Mouse (Mus musculus) hindbrain, embryonic 16.5 days (tissue): ENCODE results near the gene Eng. TPM values are rescaled to one million over a fixed set of nuclear protein-coding genes. Genes with fewer than 3 reads are reported as not detected.

Experiments
- ATAC-seq: fragments of 200-750 bp; cut with Nextera tagmentation; 2 replicates; pipeline ENCODE4 v1.8.0; 2017; ENCODE audit warnings: moderate TSS enrichment, moderate library complexity
- H3K27ac ChIP-seq: fragments of 300-500 bp; sonication (generic); 2 replicates; pipeline ENCODE4 v1.5.1; 2014; ENCODE audit warnings: low read depth, mild to moderate bottlenecking, control low read depth, low read length, moderate library complexity
- H3K27me3 ChIP-seq: fragments of 300-500 bp; sonication (generic); replicated peaks from 2 replicates; pipeline ENCODE4 v1.6.1; 2014; ENCODE audit warnings: low read length; ENCODE audit not compliant: control insufficient read depth, insufficient read depth
- H3K36me3 ChIP-seq: fragments of 300-500 bp; sonication (generic); 2 replicates; pipeline ENCODE4 v1.6.1; 2014; ENCODE audit warnings: mild to moderate bottlenecking, low read length, moderate library complexity, mixed read lengths; ENCODE audit not compliant: control insufficient read depth, insufficient read depth
- H3K4me1 ChIP-seq: fragments of 300-500 bp; sonication (generic); 2 replicates; pipeline ENCODE4 v1.6.1; 2014; ENCODE audit warnings: low read depth, low read length; ENCODE audit not compliant: control insufficient read depth, insufficient read depth
- H3K4me2 ChIP-seq: fragments of 300-500 bp; sonication (generic); 2 replicates; pipeline ENCODE4 v1.6.1; 2014; ENCODE audit warnings: mild to moderate bottlenecking, low read length, control low read depth, moderate library complexity
- H3K4me3 ChIP-seq: fragments of 300-500 bp; sonication (generic); 2 replicates; pipeline ENCODE4 v1.5.1; 2014; ENCODE audit warnings: mild to moderate bottlenecking, low read length, control low read depth, moderate library complexity
- H3K9ac ChIP-seq: fragments of 300-500 bp; sonication (generic); 2 replicates; pipeline ENCODE4 v1.6.1; 2014; ENCODE audit warnings: low read depth, mild to moderate bottlenecking, control low read depth, low read length, moderate library complexity
- H3K9me3 ChIP-seq: fragments of 300-500 bp; sonication (generic); 2 replicates; pipeline ENCODE4 v1.6.1; 2014; ENCODE audit warnings: mild to moderate bottlenecking, low read length, moderate library complexity; ENCODE audit not compliant: control insufficient read depth
- WGBS: fragments of 180-500 bp; shearing (Covaris S2); extraction: QIAGEN DNeasy Blood & Tissue Kit; methylation state at CpG from one replicate; pipeline ENCODE4 v1.1.7; 2014; 5-methylcytosine and 5-hydroxymethylcytosine counted together
- polyA plus RNA-seq: library from polyadenylated mRNA; unstranded; fragments of >200 nt; fragmentation: Nextera tagmentation; extraction: Ambion mirVana; gene quantifications from 2 replicates; pipeline ENCODE4 v1.2.1, GENCODE M21; 2015

Gene Eng
- polyA plus RNA-seq, 1 experiment from 2014 or later = 34.2 TPM

DNA sequence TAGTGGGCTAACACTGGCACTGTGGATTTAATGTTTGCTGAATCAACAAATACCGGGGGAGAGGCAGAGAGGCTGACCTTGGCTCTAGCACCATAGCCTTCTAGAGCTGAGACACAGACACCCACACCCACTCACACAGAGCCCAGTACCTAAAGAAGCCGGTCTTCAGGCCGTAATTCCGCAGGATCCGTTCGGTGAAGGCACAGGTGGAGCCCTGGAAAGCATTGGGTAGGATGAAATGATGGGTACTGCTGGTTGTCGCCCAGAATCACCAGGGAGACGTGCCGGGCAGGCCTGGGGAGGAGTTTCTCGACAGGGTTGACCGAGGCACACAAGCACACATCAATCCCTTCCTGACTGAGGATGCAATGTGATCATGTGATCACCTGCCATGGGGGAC, 44.6 kb downstream of the Eng start:
- peaks cover 10% of the 10 kb centered on the region for H3K4me1 ChIP-seq
- H3K4me3 ChIP-seq = no peak overlapping the region
- 80% methylated on average over 11 of the region's 11 CpGs for WGBS
- no peaks in the 10 kb centered on the region for H3K27me3 ChIP-seq
- ATAC-seq = no peak
- no peak overlapping the region for H3K4me2 ChIP-seq
- H3K9ac ChIP-seq = no peak overlapping the region
- no peak overlapping the region for H3K27ac ChIP-seq
- no peaks in the 10 kb centered on the region for H3K9me3 ChIP-seq
- H3K36me3 ChIP-seq = peaks cover 14% of the 10 kb centered on the region

DNA sequence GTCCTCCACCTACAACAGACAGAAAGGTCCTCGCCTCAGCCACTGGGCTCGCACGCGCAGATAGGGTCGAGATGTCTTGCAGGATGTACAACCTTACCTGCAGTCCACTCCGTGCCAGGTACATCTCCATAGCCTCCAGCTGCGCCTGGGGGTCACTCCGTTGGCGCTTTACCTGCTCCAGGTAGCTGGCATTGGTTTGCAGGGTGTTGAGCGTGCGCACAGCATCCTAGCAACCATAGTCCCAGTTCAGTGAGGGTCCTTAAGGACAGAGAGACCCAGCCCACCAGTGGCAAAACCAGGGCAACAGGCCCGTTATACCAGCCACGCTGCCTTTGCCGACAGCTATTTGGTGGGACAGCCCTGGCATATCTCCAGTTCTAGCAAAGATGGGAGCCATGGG, 46.1 kb downstream of the Eng start:
- H3K4me2 ChIP-seq = peak overlapping the region; percentile 80
- H3K4me3 ChIP-seq = no peak overlapping the region
- no peaks in the 10 kb centered on the region for H3K27me3 ChIP-seq
- 95% methylated on average over 14 of the region's 14 CpGs for WGBS
- no peak for ATAC-seq
- H3K9ac ChIP-seq = peak overlapping the region; percentile 14; the same call in 1 of the 2 replicates
- H3K4me1 ChIP-seq = peaks cover 10% of the 10 kb centered on the region
- no peak overlapping the region for H3K27ac ChIP-seq
- no peaks in the 10 kb centered on the region for H3K9me3 ChIP-seq
- peaks cover 4% of the 10 kb centered on the region; the same call in 1 of the 2 replicates for H3K36me3 ChIP-seq

DNA sequence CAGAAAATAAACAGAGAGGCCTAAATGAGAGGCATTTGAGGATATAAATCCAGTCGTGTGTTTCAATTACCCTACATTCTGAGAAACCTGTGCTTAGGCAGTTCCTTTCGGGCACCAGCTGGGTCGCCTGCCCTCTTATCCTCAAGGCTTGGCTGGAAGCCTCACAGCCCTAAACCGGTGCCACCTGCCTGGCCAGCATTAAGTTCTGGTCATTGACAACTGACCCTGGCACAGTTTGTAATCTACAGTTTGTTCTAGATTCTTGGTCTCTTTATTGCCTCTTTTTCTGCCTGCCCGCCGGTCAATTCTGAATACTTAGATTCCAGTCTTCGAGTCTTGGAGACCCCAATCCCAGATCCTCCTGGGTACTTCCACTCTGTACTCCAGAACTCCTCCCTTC, 46.9 kb downstream of the Eng start:
- no peak for ATAC-seq
- Histone ChIP-seq H3K4me2 (peak overlapping the region; percentile 80), H3K9me3 (no peaks in the 10 kb centered on the region), H3K36me3 (no peaks in the 10 kb centered on the region), H3K9ac (peak overlapping the region; percentile 90), H3K27me3 (no peaks in the 10 kb centered on the region), H3K27ac (peak overlapping the region; percentile 81), H3K4me1 (peaks cover 10% of the 10 kb centered on the region), H3K4me3 (peak overlapping the region; percentile 86)
- WGBS = 17% methylated on average over 7 of the region's 7 CpGs

DNA sequence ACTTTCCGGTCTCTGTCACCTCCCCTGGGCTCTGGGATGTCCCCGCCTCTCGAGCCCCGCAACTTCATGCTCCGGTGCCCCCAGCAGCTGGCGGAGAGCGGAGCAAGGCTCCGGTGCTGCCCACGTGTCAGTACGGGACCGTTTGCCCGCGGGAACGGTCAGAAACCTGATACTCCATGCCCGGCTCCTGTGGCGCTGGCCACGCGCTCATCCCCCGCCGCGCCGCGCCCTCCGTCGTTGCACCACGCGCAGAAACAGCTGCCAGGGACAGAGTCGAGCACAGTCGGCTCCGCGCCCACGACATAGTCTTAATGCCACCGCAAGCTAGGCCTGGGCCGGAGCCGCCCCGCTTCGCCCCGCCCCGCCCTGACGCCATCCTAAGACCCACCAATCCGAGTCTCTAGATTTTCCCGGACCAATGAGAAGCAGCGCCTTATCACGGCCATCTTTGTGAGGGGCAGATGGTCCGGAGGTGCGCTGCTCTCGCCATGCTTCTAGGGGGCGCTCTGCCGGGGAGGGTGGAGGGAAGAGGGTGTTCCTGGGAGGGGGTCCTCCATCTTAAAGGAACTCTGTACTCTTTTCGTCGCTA, 47.5 kb downstream of the Eng start:
- WGBS = under 1% methylated on average over 51 of the region's 51 CpGs
- no peaks in the 10 kb centered on the region for H3K27me3 ChIP-seq

DNA sequence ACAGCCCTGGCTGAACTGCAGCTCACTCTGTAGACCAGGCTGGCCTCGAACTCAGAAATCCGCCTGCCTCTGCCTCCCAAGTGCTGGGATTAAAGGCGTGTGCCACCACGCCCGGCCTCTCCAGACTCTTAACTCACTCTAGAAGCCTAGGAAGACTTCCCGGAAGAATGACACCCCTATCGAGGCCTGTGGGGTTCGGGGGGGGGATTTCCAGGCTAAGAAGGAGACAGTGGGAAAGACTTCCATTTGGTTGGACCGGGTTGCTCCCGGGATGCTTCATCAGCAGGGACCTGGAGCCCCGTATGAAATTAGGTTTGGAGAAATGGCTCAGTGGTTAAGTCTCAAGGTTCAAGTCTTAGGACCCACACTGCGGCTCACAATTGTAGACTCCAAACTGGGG, 48.3 kb downstream of the Eng start:
- Histone ChIP-seq H3K4me1 (peaks cover 10% of the 10 kb centered on the region), H3K9me3 (no peaks in the 10 kb centered on the region), H3K36me3 (no peaks in the 10 kb centered on the region), H3K9ac (peak overlapping the region; percentile 60; the same call in 1 of the 2 replicates), H3K27ac (peak overlapping the region; percentile 62), H3K27me3 (no peaks in the 10 kb centered on the region), H3K4me2 (peak overlapping the region; percentile 80), H3K4me3 (peak overlapping the region; percentile 86)
- no peak for ATAC-seq
- 88% methylated on average over 12 of the region's 12 CpGs for WGBS

More for the DNA sequence above, 47.5 kb downstream of the Eng start:
- peak overlapping the region; percentile 90 for H3K9ac ChIP-seq
- H3K27ac ChIP-seq = peak overlapping the region; percentile 81
- H3K4me3 ChIP-seq = peak overlapping the region; percentile 86
- H3K36me3 ChIP-seq = no peaks in the 10 kb centered on the region
- peak; percentile 99 for ATAC-seq
- peak overlapping the region; percentile 80 for H3K4me2 ChIP-seq
- H3K9me3 ChIP-seq = no peaks in the 10 kb centered on the region
- peaks cover 10% of the 10 kb centered on the region for H3K4me1 ChIP-seq

DNA sequence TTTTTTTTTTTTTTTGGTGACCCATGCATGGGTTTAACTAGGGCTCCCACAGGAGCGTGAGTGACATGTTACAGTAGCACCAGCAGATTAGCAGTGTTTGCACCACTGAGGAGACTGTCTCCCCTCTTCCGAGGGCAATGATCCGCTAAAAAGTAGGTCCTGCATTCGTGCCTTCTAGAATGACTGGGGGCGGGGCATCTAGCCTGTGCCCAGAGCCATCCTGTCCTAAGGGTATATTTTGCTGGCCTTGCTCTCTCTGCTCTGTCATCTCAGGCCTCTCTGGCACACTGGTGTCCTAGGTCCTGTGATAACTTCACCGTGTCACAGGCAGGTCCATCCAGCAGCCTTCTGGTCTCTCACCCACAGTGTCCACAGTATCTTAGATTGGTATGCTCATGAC, 53.3 kb downstream of the Eng start:
- ATAC-seq = no peak
- WGBS = 80% methylated on average over 6 of the region's 6 CpGs
- H3K4me1 ChIP-seq = no peaks in the 10 kb centered on the region
- H3K9ac ChIP-seq = no peak overlapping the region
- H3K4me2 ChIP-seq = no peak overlapping the region
- H3K27me3 ChIP-seq = no peaks in the 10 kb centered on the region
- H3K27ac ChIP-seq = no peak overlapping the region
- H3K9me3 ChIP-seq = no peaks in the 10 kb centered on the region
- H3K36me3 ChIP-seq = peaks cover 3% of the 10 kb centered on the region; the same call in 1 of the 2 replicates
- no peak overlapping the region for H3K4me3 ChIP-seq

DNA sequence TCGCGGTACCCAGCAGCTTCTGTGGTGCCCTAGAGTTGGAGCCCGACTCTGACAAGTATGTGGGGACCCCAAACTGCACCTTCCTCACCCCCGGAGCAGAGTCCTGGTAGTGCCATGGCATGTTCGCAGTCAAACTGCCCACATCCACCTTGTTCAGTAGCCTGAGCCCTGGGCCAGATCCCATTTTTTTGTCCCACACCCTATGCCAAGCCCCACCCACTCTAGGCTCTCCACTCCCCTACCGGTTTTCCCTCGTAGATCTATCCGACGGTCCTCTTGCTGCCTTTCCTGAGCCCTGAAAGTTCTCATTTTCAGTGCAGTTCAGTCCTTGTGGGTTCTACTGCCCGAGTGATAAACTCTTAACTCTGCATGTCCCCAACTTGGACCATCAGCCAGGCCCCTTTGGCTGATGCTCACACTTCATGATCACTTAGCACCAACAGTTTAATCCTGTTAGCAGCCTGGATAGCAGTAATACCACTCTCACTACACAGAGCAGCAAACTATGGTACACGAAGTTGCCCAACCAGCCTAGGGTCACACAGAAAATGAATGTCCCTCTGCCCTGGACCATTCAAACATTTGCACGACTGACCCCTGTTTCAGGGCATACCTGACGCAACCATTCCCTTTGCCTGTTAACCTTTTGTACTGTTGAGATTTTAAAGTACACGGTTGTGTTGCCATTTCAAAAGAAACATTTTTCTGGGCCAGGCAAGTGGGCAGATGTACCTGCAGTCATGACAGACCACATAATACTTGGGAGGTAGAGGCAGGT, 54.8 kb downstream of the Eng start:
- Histone ChIP-seq H3K4me3 (no peak overlapping the region), H3K4me1 (no peaks in the 10 kb centered on the region), H3K36me3 (peaks cover 10% of the 10 kb centered on the region; the same call in 1 of the 2 replicates), H3K27ac (no peak overlapping the region), H3K9me3 (no peaks in the 10 kb centered on the region), H3K4me2 (no peak overlapping the region), H3K27me3 (no peaks in the 10 kb centered on the region), H3K9ac (no peak overlapping the region)
- no peak for ATAC-seq
- WGBS = 90% methylated on average over 14 of the region's 14 CpGs

DNA sequence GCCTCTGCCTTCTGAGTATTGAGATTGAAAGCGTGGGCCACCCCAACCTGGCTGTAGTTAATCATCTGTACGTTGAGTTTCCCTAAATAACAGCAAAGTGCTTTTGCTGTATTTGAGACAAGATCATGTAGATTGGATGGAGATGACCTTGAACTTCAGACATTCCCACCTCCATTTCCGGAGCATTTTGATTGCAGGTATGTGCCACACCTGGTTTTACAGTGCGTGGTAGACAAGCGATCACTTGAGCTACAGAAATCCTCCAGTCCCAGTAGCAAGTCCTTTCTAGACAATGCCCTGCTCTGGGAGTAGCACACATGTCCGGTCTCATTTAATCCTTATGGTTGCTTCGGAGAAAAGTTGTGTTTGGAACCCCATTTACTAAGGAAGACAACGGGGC, 56.7 kb downstream of the Eng start:
- no peaks in the 10 kb centered on the region for H3K9me3 ChIP-seq
- H3K9ac ChIP-seq = no peak overlapping the region
- ATAC-seq = no peak
- H3K4me3 ChIP-seq = no peak overlapping the region
- no peak overlapping the region for H3K4me2 ChIP-seq
- 96% methylated on average over 8 of the region's 8 CpGs for WGBS
- peaks cover 18% of the 10 kb centered on the region for H3K36me3 ChIP-seq
- no peaks in the 10 kb centered on the region for H3K4me1 ChIP-seq
- H3K27me3 ChIP-seq = no peaks in the 10 kb centered on the region
- H3K27ac ChIP-seq = no peak overlapping the region

DNA sequence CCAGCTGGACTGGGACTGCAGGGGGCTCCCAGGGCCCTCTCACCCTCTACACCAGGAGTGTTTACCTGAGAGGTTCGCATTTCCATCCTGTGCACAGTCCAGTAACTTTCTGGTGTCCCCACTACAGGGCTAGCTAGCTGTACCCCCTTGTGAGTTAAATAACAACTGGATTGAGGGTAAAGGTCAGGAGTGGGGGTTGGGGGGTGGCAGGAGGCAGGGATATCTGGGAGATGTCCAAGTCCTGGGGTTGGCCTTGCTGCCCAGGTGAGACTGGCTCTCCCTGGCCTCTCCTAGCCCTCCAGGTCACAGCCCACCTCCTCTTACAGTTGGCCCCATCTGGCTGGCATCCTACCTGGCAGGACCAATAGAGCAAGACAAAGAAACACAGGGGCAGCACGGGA, 57.6 kb downstream of the Eng start, which contains the start of gene Fpgs:
Gene Fpgs, minus strand, starts transcription at position 125 of the 401 bp plus-strand sequence.
- Histone ChIP-seq H3K9ac (no peak within 1 kb of the TSS), H3K9me3 (no peaks in the 10 kb centered on the region), H3K36me3 (peaks cover 24% of the 10 kb centered on the region), H3K4me1 (no peaks in the 10 kb centered on the region), H3K4me2 (no peak within 1 kb of the TSS), H3K27ac (no peak within 1 kb of the TSS), H3K4me3 (no peak within 1 kb of the TSS), H3K27me3 (no peaks in the 10 kb centered on the region)
- WGBS = 85% methylated on average over 2 of the region's 2 CpGs
- no peak for ATAC-seq
